Mouse (Mus musculus): ENCODE results near the gene Hhatl.

Hhatl gene

GRCm38 (mm10) chr9:121744051-121744450 is 48.3 kb downstream of the Hhatl start:
- H3K36me3 ChIP-seq (ENCODE audit: insufficient read depth, low read length) = peaks cover 92% of the 10 kb centered on the region
- no peak for TF ChIP-seq CTCF (conservative IDR thresholded peaks at IDR 0.05; ENCODE audit: low read length)
- no peak for TF ChIP-seq NANOG (IDR thresholded peaks at IDR 0.05; ENCODE audit: borderline replicate concordance, low read length)
- no peak for TF ChIP-seq POU5F1 (IDR thresholded peaks at IDR 0.05; ENCODE audit: borderline replicate concordance, low read length)
- H3K9me3 ChIP-seq (ENCODE audit: low read length) = no peaks in the 10 kb centered on the region
- no peaks in the 10 kb centered on the region for H3K4me1 ChIP-seq (replicated peaks; ENCODE audit: low read depth, low read length)
- H3K4me3 ChIP-seq (replicated peaks; ENCODE audit: low read length) = no peak overlapping the region
- no peaks in the 10 kb centered on the region for H3K27me3 ChIP-seq (ENCODE audit: insufficient read depth, low read length)

- Histone ChIP-seq H3K27me3 (ENCODE audit: insufficient read depth, low read length) (no peaks in the 10 kb centered on the region), H3K9me3 (ENCODE audit: low read length) (no peaks in the 10 kb centered on the region), H3K36me3 (ENCODE audit: insufficient read depth, low read length) (peaks cover 77% of the 10 kb centered on the region), H3K4me3 (replicated peaks; ENCODE audit: low read length) (no peak overlapping the region), H3K4me1 (replicated peaks; ENCODE audit: low read depth, low read length) (no peaks in the 10 kb centered on the region)
- TF ChIP-seq NANOG (IDR thresholded peaks at IDR 0.05; ENCODE audit: borderline replicate concordance, low read length) = no peak
- no peak for TF ChIP-seq POU5F1 (IDR thresholded peaks at IDR 0.05; ENCODE audit: borderline replicate concordance, low read length)
- no peak for TF ChIP-seq CTCF (conservative IDR thresholded peaks at IDR 0.05; ENCODE audit: low read length)
Observed at GRCm38 (mm10) chr9:121741168-121741567, 51.1 kb downstream of the Hhatl start.

- H3K4me3 ChIP-seq (replicated peaks; ENCODE audit: low read length) = no peak overlapping the region
- H3K36me3 ChIP-seq (ENCODE audit: insufficient read depth, low read length) = peaks cover 73% of the 10 kb centered on the region
Observed at GRCm38 (mm10) chr9:121740490-121740889, 51.8 kb downstream of the Hhatl start.

More at GRCm38 (mm10) chr9:121740490-121740889, 51.8 kb downstream of the Hhatl start:
- Histone ChIP-seq H3K9me3 (ENCODE audit: low read length) (no peaks in the 10 kb centered on the region), H3K27me3 (ENCODE audit: insufficient read depth, low read length) (no peaks in the 10 kb centered on the region), H3K4me1 (replicated peaks; ENCODE audit: low read depth, low read length) (no peaks in the 10 kb centered on the region)
- TF ChIP-seq POU5F1 (IDR thresholded peaks at IDR 0.05; ENCODE audit: borderline replicate concordance, low read length) = no peak
- TF ChIP-seq CTCF (conservative IDR thresholded peaks at IDR 0.05; ENCODE audit: low read length) = no peak
